Mouse (Mus musculus) CH12.LX (cell line): ENCODE results near the gene Tyms. TPM values are rescaled to one million over a fixed set of nuclear protein-coding genes. Genes with fewer than 3 reads are reported as not detected.

Source experiments
- DNase-seq: peaks from one replicate; pipeline ENCODE4 v3.0.0-alpha.2; 2013; ENCODE audit errors: extremely low read depth
- H3K27ac ChIP-seq: 2 replicates; pipeline ENCODE4 v1.5.1; 2012; ENCODE audit warnings: low read depth, mild to moderate bottlenecking, control low read depth, moderate library complexity; ENCODE audit not compliant: insufficient read depth
- H3K27me3 ChIP-seq: replicated peaks from 2 replicates; pipeline ENCODE3; 2012; ENCODE audit warnings: inconsistent platforms
- H3K36me3 ChIP-seq, 2 experiments: replicated peaks in 1 of 2; 2 replicates each; pipeline versions ENCODE3 to v1.6.1; 2012; ENCODE audit warnings: inconsistent platforms in 1 of 2, low read length in 1 of 2, mild to moderate bottlenecking in 1 of 2, mixed read lengths in 1 of 2, moderate library complexity in 1 of 2; ENCODE audit not compliant: control insufficient read depth in 1 of 2, insufficient read depth in 1 of 2
- H3K4me1 ChIP-seq, 2 experiments: 2 replicates each; pipeline ENCODE4 v1.6.1; 2012; ENCODE audit warnings: inconsistent platforms in 1 of 2, moderate library complexity in 1 of 2; ENCODE audit not compliant: insufficient read depth in 2 of 2, control insufficient read depth in 1 of 2
- H3K4me2 ChIP-seq: 2 replicates; pipeline ENCODE4 v1.6.1; 2012; ENCODE audit warnings: low read depth, mild to moderate bottlenecking, control low read depth; ENCODE audit not compliant: poor library complexity, insufficient read depth, severe bottlenecking
- H3K4me3 ChIP-seq, 3 experiments: fragments of 150-350 bp in 1 of 3; sonication (generic) in 1 of 3; replicated peaks in 1 of 3; 2 replicates each; pipeline versions ENCODE3 to v1.5.1; 2011 to 2012; ENCODE audit warnings: low read depth in 2 of 3, low read length in 2 of 3, mild to moderate bottlenecking in 2 of 3, moderate library complexity in 2 of 3, control low read depth in 1 of 3, improper control_type of control experiment in 1 of 3, inconsistent platforms in 1 of 3, mixed read lengths in 1 of 3; ENCODE audit not compliant: poor library complexity in 1 of 3
- H3K79me2 ChIP-seq: replicated peaks from 2 replicates; pipeline ENCODE4 v1.6.1; 2012; ENCODE audit warnings: mild to moderate bottlenecking, moderate library complexity; ENCODE audit not compliant: control insufficient read depth, poor library complexity, insufficient read depth, severe bottlenecking; ENCODE audit errors: extremely low read depth
- H3K9ac ChIP-seq: 2 replicates; pipeline ENCODE4 v1.6.1; 2012; ENCODE audit warnings: low read depth, mild to moderate bottlenecking, control low read depth, moderate library complexity; ENCODE audit not compliant: insufficient read depth
- H3K9me3 ChIP-seq: replicated peaks from 2 replicates; pipeline ENCODE3; 2012; ENCODE audit warnings: low read length, inconsistent platforms, mixed read lengths
- CTCF ChIP-seq, 2 experiments: IDR thresholded peaks in 1 of 2; conservative IDR thresholded peaks in 1 of 2; 2 replicates each; pipeline ENCODE4 v1.5.1; 2011 to 2012; ENCODE audit warnings: low read depth in 2 of 2, low read length in 2 of 2, improper control_type of control experiment in 1 of 2, inconsistent platforms in 1 of 2, mild to moderate bottlenecking in 1 of 2, moderate library complexity in 1 of 2
- E2F4 ChIP-seq: IDR thresholded peaks from 2 replicates; pipeline ENCODE4 v1.6.1; 2011; ENCODE audit warnings: low read depth, low read length, improper control_type of control experiment; ENCODE audit not compliant: insufficient replicate concordance
- ELF1 ChIP-seq: IDR thresholded peaks from 2 replicates; pipeline ENCODE4 v1.6.1; 2014; ENCODE audit warnings: low read depth, mild to moderate bottlenecking, inconsistent platforms, low read length, improper control_type of control experiment
- MAFK ChIP-seq: IDR thresholded peaks from 2 replicates; pipeline ENCODE4 v1.6.1; 2011; ENCODE audit warnings: low read length, improper control_type of control experiment; ENCODE audit not compliant: insufficient replicate concordance
- MAX ChIP-seq: IDR thresholded peaks from 2 replicates; pipeline ENCODE4 v1.6.1; 2011; ENCODE audit warnings: low read length, improper control_type of control experiment
- MXI1 ChIP-seq: IDR thresholded peaks from 2 replicates; pipeline ENCODE4 v1.6.1; 2011; ENCODE audit warnings: mild to moderate bottlenecking, low read depth, low read length, improper control_type of control experiment
- PAX5 ChIP-seq: IDR thresholded peaks from 2 replicates; pipeline ENCODE4 v1.6.1; 2012; ENCODE audit warnings: low read length, inconsistent platforms, mixed read lengths
- POLR2A ChIP-seq: IDR thresholded peaks from 2 replicates; pipeline ENCODE4 v1.6.1; 2011; ENCODE audit warnings: low read depth, mild to moderate bottlenecking, improper control_type of control experiment, low read length
- RAD21 ChIP-seq: IDR thresholded peaks from 2 replicates; pipeline ENCODE4 v1.6.1; 2011; ENCODE audit warnings: low read depth, mild to moderate bottlenecking, low read length, improper control_type of control experiment, moderate library complexity
- SIN3A ChIP-seq: IDR thresholded peaks from 2 replicates; pipeline ENCODE4 v1.6.1; 2012; ENCODE audit warnings: low read length, improper control_type of control experiment, inconsistent platforms
- SMC3 ChIP-seq: IDR thresholded peaks from 2 replicates; pipeline ENCODE4 v1.6.1; 2011; ENCODE audit warnings: low read depth, low read length, improper control_type of control experiment
- TCF12 ChIP-seq: IDR thresholded peaks from 2 replicates; pipeline ENCODE4 v1.6.1; 2014; ENCODE audit warnings: low read depth, mild to moderate bottlenecking, inconsistent platforms, low read length, improper control_type of control experiment
- UBTF ChIP-seq: IDR thresholded peaks from 2 replicates; pipeline ENCODE4 v1.6.1; 2012; ENCODE audit warnings: low read depth, mild to moderate bottlenecking, inconsistent platforms, low read length, improper control_type of control experiment, moderate library complexity
- USF1 ChIP-seq: IDR thresholded peaks from 2 replicates; pipeline ENCODE4 v1.6.1; 2014; ENCODE audit warnings: low read depth, mild to moderate bottlenecking, inconsistent platforms, low read length, improper control_type of control experiment
- ZNF384 ChIP-seq: IDR thresholded peaks from 2 replicates; pipeline ENCODE4 v1.6.1; 2012; ENCODE audit warnings: low read depth, low read length, improper control_type of control experiment, inconsistent platforms
- dilution Hi-C: fragments of 300-500 bp; cut with MboI; formaldehyde crosslinking; loops from 2 replicates; pipeline ENCODE4 v1.14.3; 2020; ENCODE audit warnings: low sequenced_read_pairs; ENCODE audit not compliant: extremely low pct_unique_long_range_greater_than_20kb, extremely low pct_ligation_motif_present
- in situ Hi-C: fragments of 300-500 bp; cut with MboI; formaldehyde crosslinking; loops from 3 replicates; pipeline ENCODE4 v1.14.3; 2019; ENCODE audit warnings: low sequenced_read_pairs, low pct_ligation_motif_present, low pct_unique_long_range_greater_than_20kb, mixed read lengths
- polyA plus RNA-seq: library from polyadenylated mRNA; unstranded; fragments of >175 nt; gene quantifications from 2 replicates; pipeline ENCODE4 v1.2.1, GENCODE M21; 2012; ENCODE audit warnings: low read depth; ENCODE audit not compliant: insufficient read length
- total RNA-seq, 2 experiments: library from RNA; depleted of rRNA; stranded (reverse); fragments of 300-350 nt in 1 of 2; fragments of >200 nt in 1 of 2; gene quantifications; 2 replicates each; pipeline ENCODE4 v1.2.3; 2012 to 2014

Gene Tyms
- total and polyA plus RNA-seq, 3 experiments, result 153 to 260 (median 193) TPM

DNA sequence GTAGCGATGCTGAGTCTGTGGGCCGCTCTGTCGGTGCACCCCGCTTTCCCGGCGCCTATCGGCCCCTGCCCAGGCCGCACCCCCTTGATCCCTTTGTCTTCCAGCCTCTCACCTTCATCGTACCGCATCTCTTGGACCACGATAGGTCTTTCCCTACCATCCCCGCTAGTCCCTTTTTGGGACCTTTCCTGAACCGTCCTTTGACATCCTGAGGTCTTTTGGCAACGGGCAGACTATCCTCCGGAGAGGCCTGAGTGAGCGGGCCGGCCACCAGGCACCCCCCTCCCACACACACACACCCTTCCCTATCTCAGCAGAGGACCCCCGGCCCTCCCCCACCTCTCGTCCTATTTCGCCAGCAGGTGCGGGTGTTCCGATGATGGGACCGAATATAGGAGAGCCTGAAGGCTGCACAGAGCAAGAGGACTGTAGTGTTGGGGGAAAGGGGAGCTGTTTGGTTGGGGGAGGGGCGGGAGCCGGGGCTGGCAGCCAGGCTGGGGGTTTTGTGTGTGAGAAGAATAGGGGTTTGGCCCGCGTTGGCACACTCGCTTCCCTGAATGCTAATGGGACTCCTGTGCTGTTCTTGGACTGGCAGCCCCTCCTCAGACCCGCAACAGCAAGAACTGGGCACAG is 32.4 kb upstream of the Tyms start, which contains the start of gene 3110082J24Rik:
Gene 3110082J24Rik (minus strand): TSS at position 419 of the 633 bp plus-strand sequence.
- peaks cover under 1 to 4% of the 10 kb centered on the region in 2 experiments; a peak in 2 of 4 replicates for H3K4me1 ChIP-seq
- H3K27me3 ChIP-seq, result peaks cover 4% of the 10 kb centered on the region
- dilution Hi-C loops, result no loop called here
- no peaks in the 10 kb centered on the region for H3K36me3 ChIP-seq
- H3K9ac ChIP-seq, result no peak within 1 kb of the TSS
- peak within 1 kb of the TSS; percentile 69 for H3K4me2 ChIP-seq
- no peak for DNase-seq
- peak within 1 kb of the TSS in 1 of 3 experiments; percentile 50 for H3K4me3 ChIP-seq
- H3K27ac ChIP-seq, result no peak within 1 kb of the TSS
- in situ Hi-C loops, result no loop called here
- no peak for TF ChIP-seq MAX
- TF ChIP-seq MXI1, result no peak
- H3K79me2 ChIP-seq, result no peaks in the 10 kb centered on the region
- H3K9me3 ChIP-seq, result peaks cover 12% of the 10 kb centered on the region

DNA sequence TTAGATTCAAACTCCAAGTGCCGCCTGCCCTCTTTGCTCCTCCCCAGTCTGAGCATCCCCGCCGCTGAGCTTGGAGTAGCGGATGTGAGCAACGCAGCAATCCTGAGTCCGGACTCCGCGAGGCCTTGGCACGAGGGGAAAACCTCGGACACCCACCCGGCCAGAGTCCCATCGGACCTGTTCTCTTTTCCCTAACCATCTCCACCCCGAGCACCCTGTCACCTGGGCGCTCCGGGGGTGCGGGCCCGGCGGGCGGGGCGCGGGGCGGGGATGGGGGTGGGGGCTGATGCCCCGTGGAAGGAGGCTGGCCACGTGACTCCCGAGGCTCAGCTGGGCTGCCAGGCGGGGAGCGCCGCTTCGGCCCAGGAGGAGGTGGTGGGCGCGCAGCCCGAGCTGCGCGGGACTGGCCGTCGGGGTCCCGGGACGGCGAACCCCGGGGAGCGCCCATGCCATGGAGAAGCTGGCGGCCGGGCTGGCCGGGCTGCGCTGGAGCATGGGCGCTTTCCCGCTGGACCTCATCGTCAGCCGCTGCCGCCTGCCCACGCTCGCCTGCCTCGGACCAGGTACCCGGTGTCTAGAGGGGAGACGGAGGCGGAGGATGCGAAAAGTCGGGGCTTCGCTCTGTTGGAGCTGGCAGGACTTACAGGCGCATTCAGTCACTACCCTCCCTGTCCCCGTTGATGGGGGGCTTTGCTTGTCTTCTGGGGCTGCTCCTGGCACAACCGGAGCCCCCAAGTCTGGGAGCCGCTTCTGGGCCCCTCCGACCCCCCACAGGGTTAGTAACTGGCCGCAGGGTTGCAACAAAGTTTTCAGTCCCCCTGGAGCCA is 31.6 kb upstream of the Tyms start, which contains the start of gene Garem2:
Gene Garem2 (plus strand): TSS at position 321 of the 827 bp plus-strand sequence.
- H3K9ac ChIP-seq, result no peak within 1 kb of the TSS
- H3K4me2 ChIP-seq, result peak within 1 kb of the TSS; percentile 69
- H3K4me3 ChIP-seq, result peak within 1 kb of the TSS in 1 of 3 experiments; percentile 50
- peaks cover 4% of the 10 kb centered on the region for H3K27me3 ChIP-seq
- H3K79me2 ChIP-seq, result no peaks in the 10 kb centered on the region
- peaks cover 0 to under 1% of the 10 kb centered on the region in 2 experiments for H3K36me3 ChIP-seq
- peaks cover 19% of the 10 kb centered on the region for H3K9me3 ChIP-seq
- in situ Hi-C loops (no loop called here), dilution Hi-C loops (no loop called here)
- no peak for TF ChIP-seq E2F4
- TF ChIP-seq USF1, result peak; percentile 40; the same call in 1 of the 2 replicates
- no peak for DNase-seq
- H3K4me1 ChIP-seq, result peaks cover 0 to 4% of the 10 kb centered on the region in 2 experiments; a peak in 1 of 4 replicates
- no peak within 1 kb of the TSS for H3K27ac ChIP-seq

DNA sequence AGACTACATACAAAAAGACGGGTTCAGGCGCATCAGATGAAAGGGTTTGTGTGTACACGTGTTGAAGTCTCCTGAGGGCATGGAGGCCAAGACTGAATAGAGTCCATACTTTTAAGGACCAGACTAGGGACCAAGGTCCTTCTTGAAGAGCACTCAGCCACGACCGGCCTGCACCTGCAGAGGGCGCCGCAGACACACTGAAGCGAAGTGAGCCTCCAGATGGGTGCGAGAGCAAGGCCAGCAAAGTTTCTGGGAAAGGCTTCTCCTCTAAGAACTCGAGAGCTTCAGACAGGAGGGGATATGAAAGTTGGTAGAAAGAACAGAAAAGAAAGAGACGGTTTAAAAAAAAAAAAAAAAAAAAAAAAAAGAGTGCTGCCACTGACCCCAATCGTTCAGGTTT is 30.9 kb upstream of the Tyms start:
- peak; percentile 24 for DNase-seq
- dilution Hi-C loops (no loop called here), in situ Hi-C loops (no loop called here)
- no peaks in the 10 kb centered on the region for H3K79me2 ChIP-seq
- no peak overlapping the region for H3K4me3 ChIP-seq
- H3K27me3 ChIP-seq, result peaks cover 4% of the 10 kb centered on the region
- H3K9me3 ChIP-seq, result peaks cover 25% of the 10 kb centered on the region
- H3K4me1 ChIP-seq, result peaks cover 0 to 4% of the 10 kb centered on the region in 2 experiments; a peak in 1 of 4 replicates
- H3K9ac ChIP-seq, result no peak overlapping the region
- H3K36me3 ChIP-seq, result peaks cover 0 to 3% of the 10 kb centered on the region in 2 experiments
- TF ChIP-seq CTCF (conservative IDR thresholded peaks at IDR 0.05 in 1 of 2, IDR thresholded peaks at IDR 0.05 in 1 of 2; ENCODE audit: low read depth in 2 of 2, low read length in 2 of 2) (peak in 1 of 2 experiments; percentile 70; a peak in 2 of 4 replicates), POLR2A (no peak), ZNF384 (peak; percentile 73), TCF12 (no peak), MAFK (no peak), PAX5 (no peak), UBTF (no peak), RAD21 (peak; percentile 60), SIN3A (0 out of 2 replicates have a peak, but pooled peaks have one; percentile 25), ELF1 (no peak), SMC3 (peak; percentile 44)
- no peak overlapping the region for H3K27ac ChIP-seq
- 0 out of 2 replicates have a peak overlapping the region, but pooled peaks have one; percentile 69 for H3K4me2 ChIP-seq
